ENCODE assay signal across 19 mouse cellular contexts in the genomic region with DNA sequence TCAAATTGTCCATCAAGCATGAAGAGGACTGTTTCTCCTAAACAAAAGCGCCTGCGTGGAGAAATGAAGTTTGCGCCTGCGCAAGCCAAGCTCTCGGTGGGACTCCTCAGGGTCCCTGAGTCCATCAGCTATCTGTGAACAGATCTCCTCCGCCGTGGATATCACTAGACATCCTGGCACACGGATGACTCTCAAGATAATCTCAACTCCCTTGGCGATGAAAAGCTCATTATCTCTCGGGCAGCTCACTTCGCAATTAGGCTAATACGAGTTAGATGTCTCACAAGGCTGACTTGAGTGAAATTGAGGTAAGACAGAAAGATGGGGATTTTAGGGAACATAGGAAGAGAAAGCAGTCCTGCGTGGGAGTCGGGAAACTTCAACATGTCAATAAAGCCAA.
"Had no signal": no experiment of that assay in that cellular context is flagged by ENCODE, and none has a peak within 500 bp of the region (broad histone marks: within the 10 kb centered on the region; RNA-seq: fewer than 3 reads in every experiment).

No protein-coding gene starts in this region.

- H3K27me3 ChIP-seq: liver, embryonic 13.5 days; liver, embryonic 15.5 days; lung, embryonic 15.5 days; neural tube, embryonic 12.5 days; stomach, embryonic 15.5 days had no signal

- H3K36me3 ChIP-seq: liver, embryonic 13.5 days; liver, embryonic 15.5 days; lung, embryonic 15.5 days; midbrain, embryonic 13.5 days; neural tube, embryonic 12.5 days; stomach, embryonic 15.5 days had no signal

- H3K9ac ChIP-seq: liver, embryonic 13.5 days; liver, embryonic 15.5 days; liver, postnatal 0 days; lung, embryonic 15.5 days; midbrain, embryonic 13.5 days; neural tube, embryonic 12.5 days; stomach, embryonic 15.5 days had no signal

- H3K4me1 ChIP-seq: liver, embryonic 13.5 days; liver, embryonic 15.5 days; lung, embryonic 15.5 days; stomach, embryonic 15.5 days had no signal

- H3K27ac ChIP-seq: liver, embryonic 13.5 days; liver, embryonic 15.5 days; lung, embryonic 15.5 days; macrophage; midbrain, embryonic 13.5 days; neural tube, embryonic 12.5 days; stomach, embryonic 15.5 days; stomach, postnatal 0 days had no signal

- DNase-seq: liver, embryonic 13.5 days; liver, postnatal 0 days; lung, adult 2 months; lung, postnatal 14 days; lung, postnatal 36 days; right cerebral cortex, postnatal 14 days; thymus, adult 2 months; thymus, postnatal 25 days; thymus, postnatal 4 days had no signal

- ATAC-seq: liver, postnatal 0 days; lung, postnatal 0 days; midbrain, embryonic 13.5 days; midbrain, embryonic 16.5 days had no signal

- H3K4me2 ChIP-seq: liver, embryonic 13.5 days; liver, embryonic 15.5 days; lung, embryonic 15.5 days; midbrain, embryonic 13.5 days; neural tube, embryonic 12.5 days; stomach, embryonic 15.5 days had no signal

- H3K4me3 ChIP-seq: liver, embryonic 13.5 days; liver, embryonic 15.5 days; lung, embryonic 15.5 days; megakaryocyte, embryonic 14.5 days; midbrain, embryonic 13.5 days; neural tube, embryonic 12.5 days; stomach, embryonic 15.5 days had no signal

- H3K9me3 ChIP-seq: liver, embryonic 13.5 days; liver, embryonic 15.5 days; lung, embryonic 15.5 days; midbrain, embryonic 13.5 days; neural tube, embryonic 12.5 days; stomach, embryonic 15.5 days had no signal
